Mouse (Mus musculus) liver, embryonic 14.5 days (tissue): ENCODE results near the gene Wfdc17.

ENCODE experiments used
- CTCF ChIP-seq: IDR thresholded peaks from 2 replicates; pipeline ENCODE4 v1.5.1; 2016; ENCODE audit warnings: antibody characterized with exemption, low read depth, control low read depth
- EP300 ChIP-seq: IDR thresholded peaks from 2 replicates; pipeline ENCODE4 v1.6.1; 2016; ENCODE audit warnings: antibody characterized with exemption, low read depth

DNA sequence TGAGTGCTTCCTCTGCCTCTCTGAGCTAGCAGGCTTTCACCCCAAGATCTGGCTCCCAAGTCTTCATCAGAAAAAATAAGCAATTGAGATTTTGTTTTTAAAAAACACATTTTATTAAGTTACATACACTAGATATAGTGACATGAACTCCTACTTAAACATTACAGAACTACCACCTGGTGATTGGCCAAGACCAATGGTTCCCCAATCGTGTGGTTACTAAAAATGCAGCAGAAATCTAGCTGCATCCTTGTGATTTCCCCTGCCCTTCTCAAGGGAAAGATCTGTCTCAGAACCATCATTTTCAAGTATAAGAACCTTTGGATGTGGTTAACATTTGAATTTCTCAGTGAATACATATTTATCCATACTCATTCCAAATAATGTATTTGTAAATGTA is 30.4 kb downstream of the Wfdc17 start:
- TF ChIP-seq CTCF (no peak), EP300 (no peak)
